Mouse (Mus musculus) kidney, postnatal 0 days (tissue): ENCODE measurements around the gene Scn2a. TPM values are rescaled to one million over a fixed set of nuclear protein-coding genes. Genes with fewer than 3 reads are reported as not detected.

ENCODE experiments used
- ATAC-seq: fragments of 200-750 bp; cut with Nextera tagmentation; replicated peaks from 2 replicates; pipeline ENCODE4 v1.8.0; 2017; ENCODE audit warnings: low read depth, moderate number of reproducible peaks, moderate TSS enrichment, moderate library complexity; ENCODE audit not compliant: low FRiP score
- DNase-seq: peaks from one replicate; pipeline ENCODE4 v3.0.0-alpha.2; 2016; ENCODE audit warnings: low spot score
- H3K27ac ChIP-seq: fragments of 300-500 bp; sonication (generic); 2 replicates; pipeline ENCODE4 v1.5.1; 2014; ENCODE audit warnings: mild to moderate bottlenecking
- H3K27me3 ChIP-seq: fragments of 300-500 bp; sonication (generic); 2 replicates; pipeline ENCODE4 v1.6.1; 2014; ENCODE audit warnings: low read length, mixed read lengths; ENCODE audit not compliant: insufficient read depth
- H3K36me3 ChIP-seq: fragments of 300-500 bp; sonication (generic); 2 replicates; pipeline ENCODE4 v1.6.1; 2014; ENCODE audit warnings: low read length, mixed read lengths; ENCODE audit not compliant: insufficient read depth
- H3K4me1 ChIP-seq: fragments of 300-500 bp; sonication (generic); replicated peaks from 2 replicates; pipeline ENCODE4 v1.6.1; 2014; ENCODE audit warnings: antibody characterized with exemption, low read length, mixed read lengths; ENCODE audit not compliant: insufficient read depth
- H3K4me2 ChIP-seq: fragments of 300-500 bp; sonication (generic); 2 replicates; pipeline ENCODE4 v1.6.1; 2014; ENCODE audit warnings: mild to moderate bottlenecking, low read length, moderate library complexity, mixed read lengths
- H3K4me3 ChIP-seq: fragments of 300-500 bp; sonication (generic); replicated peaks from 2 replicates; pipeline ENCODE4 v1.5.1; 2014; ENCODE audit warnings: low read depth, low read length
- H3K9ac ChIP-seq: fragments of 300-500 bp; sonication (generic); 2 replicates; pipeline ENCODE4 v1.6.1; 2014; ENCODE audit warnings: low read depth, low read length
- H3K9me3 ChIP-seq: fragments of 300-500 bp; sonication (generic); replicated peaks from 2 replicates; pipeline ENCODE4 v1.6.1; 2016; ENCODE audit warnings: low read length, inconsistent platforms, mixed read lengths
- CTCF ChIP-seq: IDR thresholded peaks from 2 replicates; pipeline ENCODE4 v1.5.1; 2016; ENCODE audit warnings: antibody characterized with exemption, low read depth, mild to moderate bottlenecking, moderate library complexity
- WGBS: fragments of 180-500 bp; shearing (Covaris S2); extraction: QIAGEN DNeasy Blood & Tissue Kit; methylation state at CpG from one replicate; pipeline ENCODE4 v1.1.7; 2014; 5-methylcytosine and 5-hydroxymethylcytosine counted together
- polyA plus RNA-seq: library from polyadenylated mRNA; unstranded; fragments of >200 nt; fragmentation: Nextera tagmentation; extraction: Ambion mirVana; gene quantifications from 2 replicates; pipeline ENCODE4 v1.2.1, GENCODE M21; 2015

Gene Scn2a
- 1.9 and 2.3 TPM in 2 replicates for polyA plus RNA-seq

GRCm38 (mm10) chr2:65620556-65621166 is at the start of gene Scn2a:
Gene Scn2a (plus strand): TSS chr2:65620771.
- ATAC-seq (no peak), DNase-seq (peak; percentile 80)
- Histone ChIP-seq H3K27ac (no peak within 1 kb of the TSS), H3K4me2 (no peak within 1 kb of the TSS), H3K4me1 (no peaks in the 10 kb centered on the region), H3K9me3 (no peaks in the 10 kb centered on the region), H3K4me3 (no peak within 1 kb of the TSS), H3K9ac (no peak within 1 kb of the TSS), H3K36me3 (no peaks in the 10 kb centered on the region), H3K27me3 (no peaks in the 10 kb centered on the region)
- whole genome bisulfite sequencing = 54% methylated on average over 9 of the region's 9 CpGs
- TF ChIP-seq CTCF = peak; percentile 71

GRCm38 (mm10) chr2:65587679-65588078 is 32.9 kb upstream of the Scn2a start:
- no peak overlapping the region for H3K4me2 ChIP-seq
- H3K27ac ChIP-seq = no peak overlapping the region
- DNase-seq (no peak), ATAC-seq (no peak)
- H3K4me3 ChIP-seq = no peak overlapping the region
- no peaks in the 10 kb centered on the region for H3K27me3 ChIP-seq
- no peak for TF ChIP-seq CTCF
- H3K9ac ChIP-seq = no peak overlapping the region
- H3K9me3 ChIP-seq = no peaks in the 10 kb centered on the region
- whole genome bisulfite sequencing = 67% methylated on average over 5 of the region's 5 CpGs
- no peaks in the 10 kb centered on the region for H3K4me1 ChIP-seq
- no peaks in the 10 kb centered on the region for H3K36me3 ChIP-seq

GRCm38 (mm10) chr2:65607813-65608212 is 12.8 kb upstream of the Scn2a start:
- Histone ChIP-seq H3K4me3 (no peak overlapping the region), H3K4me2 (no peak overlapping the region), H3K9me3 (no peaks in the 10 kb centered on the region), H3K27me3 (no peaks in the 10 kb centered on the region), H3K4me1 (no peaks in the 10 kb centered on the region), H3K36me3 (no peaks in the 10 kb centered on the region), H3K27ac (no peak overlapping the region), H3K9ac (no peak overlapping the region)
- no peak for TF ChIP-seq CTCF
- no peak for ATAC-seq
- peak; percentile 40 for DNase-seq

- H3K27me3 ChIP-seq = no peaks in the 10 kb centered on the region
Measured at GRCm38 (mm10) chr2:65611887-65612286, 8.7 kb upstream of the Scn2a start.

GRCm38 (mm10) chr2:65619781-65620180 is 790 bp upstream of the Scn2a start:
- 20% methylated on average over 5 of the region's 5 CpGs for WGBS
- H3K4me2 ChIP-seq = no peak overlapping the region
- peak; percentile 74 for DNase-seq
- no peak overlapping the region for H3K27ac ChIP-seq
- no peaks in the 10 kb centered on the region for H3K36me3 ChIP-seq
- no peak overlapping the region for H3K4me3 ChIP-seq
- no peaks in the 10 kb centered on the region for H3K9me3 ChIP-seq
- H3K9ac ChIP-seq = no peak overlapping the region
- no peak for TF ChIP-seq CTCF
- no peaks in the 10 kb centered on the region for H3K4me1 ChIP-seq
- no peak for ATAC-seq
- no peaks in the 10 kb centered on the region for H3K27me3 ChIP-seq

More at GRCm38 (mm10) chr2:65611887-65612286, 8.7 kb upstream of the Scn2a start:
- DNase-seq (no peak), ATAC-seq (no peak)
- H3K4me2 ChIP-seq = no peak overlapping the region
- no peak for TF ChIP-seq CTCF
- H3K4me3 ChIP-seq = no peak overlapping the region
- no peaks in the 10 kb centered on the region for H3K9me3 ChIP-seq
- no peak overlapping the region for H3K9ac ChIP-seq
- no peaks in the 10 kb centered on the region for H3K4me1 ChIP-seq
- H3K36me3 ChIP-seq = no peaks in the 10 kb centered on the region
- no peak overlapping the region for H3K27ac ChIP-seq
- WGBS = 46% methylated on average over 4 of the region's 4 CpGs

- ATAC-seq = no peak
- WGBS = 59% methylated on average over 5 of the region's 5 CpGs
- H3K4me3 ChIP-seq = no peak overlapping the region
Measured at GRCm38 (mm10) chr2:65621254-65621653, 683 bp downstream of the Scn2a start.

GRCm38 (mm10) chr2:65621838-65622237 is 1.3 kb downstream of the Scn2a start:
- no peak for ATAC-seq

More at GRCm38 (mm10) chr2:65621254-65621653, 683 bp downstream of the Scn2a start:
- no peaks in the 10 kb centered on the region for H3K27me3 ChIP-seq
- no peaks in the 10 kb centered on the region for H3K4me1 ChIP-seq
- no peaks in the 10 kb centered on the region for H3K9me3 ChIP-seq
- H3K36me3 ChIP-seq = no peaks in the 10 kb centered on the region
- no peak overlapping the region for H3K27ac ChIP-seq
- TF ChIP-seq CTCF = no peak
- no peak for DNase-seq
- H3K4me2 ChIP-seq = no peak overlapping the region
- no peak overlapping the region for H3K9ac ChIP-seq

More at GRCm38 (mm10) chr2:65621838-65622237, 1.3 kb downstream of the Scn2a start:
- 83% methylated on average over 5 of the region's 5 CpGs for WGBS
- H3K27ac ChIP-seq = no peak overlapping the region
- no peak for TF ChIP-seq CTCF
- no peak overlapping the region for H3K4me3 ChIP-seq
- no peaks in the 10 kb centered on the region for H3K36me3 ChIP-seq
- no peak for DNase-seq
- no peak overlapping the region for H3K9ac ChIP-seq
- H3K27me3 ChIP-seq = no peaks in the 10 kb centered on the region
- H3K9me3 ChIP-seq = no peaks in the 10 kb centered on the region
- no peaks in the 10 kb centered on the region for H3K4me1 ChIP-seq
- no peak overlapping the region for H3K4me2 ChIP-seq
